Mouse (Mus musculus): ENCODE data around the gene Sgms2.

DNA sequence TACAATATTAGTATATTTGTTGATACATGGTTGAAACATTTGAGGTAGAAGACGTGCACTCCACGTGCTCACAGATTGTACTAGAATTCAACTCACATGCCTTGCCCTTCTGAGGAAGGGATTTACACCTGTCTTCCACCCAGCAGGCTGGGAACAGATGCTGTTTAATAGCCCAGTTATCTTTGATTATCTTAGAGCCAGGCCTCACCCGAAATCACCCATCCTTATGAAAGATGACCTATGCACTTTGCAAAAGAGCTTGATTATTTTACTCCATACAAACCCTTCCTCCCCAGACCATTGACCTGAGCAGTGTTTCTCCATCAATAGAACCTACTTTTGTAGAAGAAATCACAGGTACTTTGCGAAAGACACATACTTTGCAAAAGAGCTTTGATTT, 180.6 kb downstream of the Sgms2 start:
- no peak for TF ChIP-seq CTCF (IDR thresholded peaks at IDR 0.05; ENCODE audit: control insufficient read depth, insufficient read depth, insufficient read length)
- no peak for TF ChIP-seq MAX (IDR thresholded peaks at IDR 0.05)
- no peak for TF ChIP-seq MYOG (IDR thresholded peaks at IDR 0.05; ENCODE audit: control insufficient read depth, extremely low read depth, insufficient read length)
